Mouse (Mus musculus): ENCODE data around the gene Cyp17a1.

DNA sequence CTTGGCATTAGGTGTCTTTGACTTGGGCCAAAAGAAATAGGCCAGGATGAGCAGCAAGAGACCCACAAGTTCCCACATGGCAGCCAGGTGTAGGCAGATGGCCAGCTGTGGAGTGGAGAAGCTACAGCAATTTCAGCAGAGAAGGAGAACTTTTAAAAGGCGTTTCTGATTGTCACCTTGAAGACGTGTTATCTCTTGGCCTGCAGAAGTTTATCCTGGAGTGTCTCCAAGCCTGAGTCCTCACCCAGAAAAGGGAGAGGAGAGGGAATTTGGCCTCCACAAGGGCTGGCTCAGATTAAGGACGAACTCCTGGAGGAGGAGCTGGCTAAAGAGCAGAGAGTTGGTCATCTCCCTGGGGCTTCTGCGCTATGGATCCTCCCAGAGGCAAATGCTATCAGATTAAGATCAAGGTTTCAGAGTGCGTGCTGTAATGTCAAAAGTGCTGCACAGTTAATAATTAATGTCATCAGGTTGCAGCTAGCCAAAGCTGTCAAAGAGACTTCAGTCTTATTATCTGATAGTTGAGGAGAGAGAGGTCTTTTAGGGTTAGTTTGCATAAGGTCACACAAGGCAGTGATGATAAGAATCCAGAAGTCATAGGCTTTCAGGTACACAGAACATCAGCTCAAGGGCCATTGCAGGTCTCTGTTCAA is at the start of gene Cyp17a1:
- TF ChIP-seq CTCF (IDR thresholded peaks at IDR 0.05) (no peak), POLR2A (IDR thresholded peaks at IDR 0.05; ENCODE audit: insufficient read depth, low read depth, low read length) (no peak)

Data from heart, adult 2 months (tissue).